13 mouse cellular contexts compared by ENCODE assay signal in the genomic region with DNA sequence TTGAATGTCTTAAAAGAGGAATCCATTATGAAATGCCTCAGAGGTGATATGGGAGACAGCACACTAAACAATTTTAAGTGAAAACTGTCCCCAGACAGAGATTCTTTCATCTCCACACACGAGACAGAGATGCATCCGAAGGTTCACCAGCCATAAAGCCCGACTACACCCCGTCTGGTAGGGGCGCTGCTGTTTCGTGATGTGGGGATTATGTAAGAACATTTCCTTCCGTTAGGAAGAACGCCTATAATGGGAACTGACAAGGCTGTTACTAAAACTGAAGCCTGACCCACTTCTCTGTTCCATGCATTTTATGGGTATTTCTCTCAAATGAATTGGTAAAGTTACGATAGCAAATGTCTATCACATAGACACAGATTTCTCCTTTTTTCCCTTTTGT.
A peak's percentile ranks its signal among the peaks of the same experiment; 100 is the strongest.
DNase-seq lines count a peak whose midpoint lies in the region; ATAC-seq and TF ChIP-seq lines count a peak whose summit lies in the region.
"Had no signal": no experiment of that assay in that cellular context is flagged by ENCODE, and none has a peak within 500 bp of the region (broad histone marks: within the 10 kb centered on the region; RNA-seq: fewer than 3 reads in every experiment).

No protein-coding gene starts in this region.

- peak; percentile 98 for ATAC-seq in common myeloid progenitor, adult 5-6 weeks (replicated peaks; ENCODE audit: low read depth, poor library complexity, severe bottlenecking)
- no peak for ATAC-seq in forebrain, embryonic 11.5 days (replicated peaks; ENCODE audit: low FRiP score)
- ATAC-seq: Patski had no signal

- no peak overlapping the region for H3K4me3 ChIP-seq in lung, adult 2 months (replicated peaks; ENCODE audit: extremely low read depth, low read depth, low read length)
- no peak overlapping the region for H3K4me3 ChIP-seq in forebrain, embryonic 11.5 days (ENCODE audit: low read depth, low read length)
- H3K4me3 ChIP-seq: embryonic facial prominence, embryonic 15.5 days; hindbrain, embryonic 15.5 days; midbrain, embryonic 12.5 days had no signal

- no peaks in the 10 kb centered on the region for H3K36me3 ChIP-seq in forebrain, embryonic 11.5 days (ENCODE audit: control insufficient read depth, insufficient read depth, low read length)

- TF ChIP-seq CTCF in lung, adult 2 months (IDR thresholded peaks at IDR 0.05; ENCODE audit: insufficient read depth, low read length): no peak

- 77% methylated on average over 9 of the region's 9 CpGs for WGBS in lung, adult 2 months
- whole genome bisulfite sequencing in forebrain, embryonic 11.5 days: 90% methylated on average over 9 of the region's 9 CpGs

- H3K9ac ChIP-seq in forebrain, embryonic 11.5 days (ENCODE audit: low read length): no peak overlapping the region
- H3K9ac ChIP-seq: embryonic facial prominence, embryonic 15.5 days; hindbrain, embryonic 15.5 days; midbrain, embryonic 12.5 days had no signal

- H3K4me2 ChIP-seq in forebrain, embryonic 11.5 days (ENCODE audit: low read depth, low read length, severe bottlenecking): no peak overlapping the region
- H3K4me2 ChIP-seq: embryonic facial prominence, embryonic 15.5 days; hindbrain, embryonic 15.5 days; midbrain, embryonic 12.5 days had no signal

- H3K4me1 ChIP-seq in lung, adult 2 months (ENCODE audit: control insufficient read depth, insufficient read depth, low read length): no peaks in the 10 kb centered on the region
- H3K4me1 ChIP-seq in forebrain, embryonic 11.5 days (replicated peaks; ENCODE audit: control insufficient read depth, insufficient read depth, low read length): no peaks in the 10 kb centered on the region
- H3K4me1 ChIP-seq: embryonic facial prominence, embryonic 15.5 days; hindbrain, embryonic 15.5 days; midbrain, embryonic 12.5 days had no signal

- no peaks in the 10 kb centered on the region for H3K9me3 ChIP-seq in forebrain, embryonic 11.5 days (ENCODE audit: control insufficient read depth, low read length)
- H3K9me3 ChIP-seq: embryonic facial prominence, embryonic 15.5 days; hindbrain, embryonic 15.5 days; midbrain, embryonic 12.5 days had no signal

- TF ChIP-seq POLR2A in lung, adult 2 months (IDR thresholded peaks at IDR 0.05; ENCODE audit: borderline replicate concordance, extremely low read depth, low read depth, low read length): no peak

- H3K27me3 ChIP-seq in forebrain, embryonic 11.5 days (ENCODE audit: control insufficient read depth, insufficient read depth, low read length): no peaks in the 10 kb centered on the region
- H3K27me3 ChIP-seq: embryonic facial prominence, embryonic 15.5 days; hindbrain, embryonic 15.5 days; midbrain, embryonic 12.5 days; Patski had no signal

- H3K27ac ChIP-seq in forebrain, embryonic 11.5 days (ENCODE audit: low read depth, low read length): no peak overlapping the region
- H3K27ac ChIP-seq: embryonic facial prominence, embryonic 15.5 days; hindbrain, embryonic 15.5 days; midbrain, embryonic 12.5 days had no signal

- peak; percentile 14 for DNase-seq in gastrocnemius, adult 18-20 months (ENCODE audit: low spot score)
- DNase-seq in gastrocnemius, adult 8-10 months (ENCODE audit: low spot score in 2 of 2): no peak
- peak; percentile 16 for DNase-seq in lung, postnatal 25 days (ENCODE audit: low spot score)
- no peak for DNase-seq in lung, adult 2 months
- peak; percentile 59 for DNase-seq in retina, embryonic 14.5 days (ENCODE audit: low spot score)
- no peak for DNase-seq in spleen, postnatal 14 days (ENCODE audit: low spot score in 2 of 2)
- no peak for DNase-seq in forebrain, embryonic 11.5 days (ENCODE audit: low spot score)
- DNase-seq: kidney, postnatal 4 days had no signal

Comparison
In these comparisons a context has a peak if more than half of its experiments do, and no peak if none do; other contexts are left out.
1. DNase-seq: peak in gastrocnemius, adult 18-20 months (single experiment), lung, postnatal 25 days (single experiment) and retina, embryonic 14.5 days (single experiment); none in gastrocnemius, adult 8-10 months (0 of 2), lung, adult 2 months (single experiment), spleen, postnatal 14 days (0 of 2) and forebrain, embryonic 11.5 days (single experiment).